Mouse (Mus musculus) right cerebral cortex, postnatal 25 days (tissue): ENCODE measurements around the gene Acadm.

Experiments
- DNase-seq: peaks from one replicate; pipeline ENCODE4 v3.0.0; 2022

Acadm gene

GRCm38 (mm10) chr3:153940486-153940885 is 3.9 kb downstream of the Acadm start:
- no peak for DNase-seq

GRCm38 (mm10) chr3:153940021-153940420 is 4.4 kb downstream of the Acadm start:
- DNase-seq: no peak

GRCm38 (mm10) chr3:153937116-153937810 is 7.2 kb downstream of the Acadm start:
- no peak for DNase-seq

DNA sequence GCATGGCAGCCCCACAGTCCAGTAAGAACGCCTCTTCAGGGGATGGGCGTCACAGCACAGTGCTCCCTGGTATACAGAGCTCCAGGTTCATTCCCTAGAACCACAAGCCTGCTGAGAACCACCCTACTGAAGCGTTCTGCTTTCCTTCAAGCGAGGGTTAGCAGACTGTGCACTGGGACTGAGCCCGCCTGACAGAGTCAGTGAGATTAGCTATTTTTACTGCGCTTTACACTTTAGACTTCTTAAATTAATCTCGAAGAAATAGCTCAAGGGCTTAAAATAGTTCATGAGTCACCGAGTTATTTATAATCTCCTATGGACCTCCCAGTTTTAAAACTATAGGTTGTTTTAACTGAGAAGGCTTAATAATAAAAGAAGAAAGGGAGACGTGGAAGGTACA is 8.6 kb downstream of the Acadm start:
- DNase-seq: no peak

- no peak for DNase-seq
These were observed 12.0 kb downstream of the Acadm start for GRCm38 (mm10) chr3:153932461-153932860.

GRCm38 (mm10) chr3:153929526-153929925 is 14.9 kb downstream of the Acadm start:
- DNase-seq: no peak

GRCm38 (mm10) chr3:153926333-153926732 is 18.1 kb downstream of the Acadm start:
- no peak for DNase-seq

DNA sequence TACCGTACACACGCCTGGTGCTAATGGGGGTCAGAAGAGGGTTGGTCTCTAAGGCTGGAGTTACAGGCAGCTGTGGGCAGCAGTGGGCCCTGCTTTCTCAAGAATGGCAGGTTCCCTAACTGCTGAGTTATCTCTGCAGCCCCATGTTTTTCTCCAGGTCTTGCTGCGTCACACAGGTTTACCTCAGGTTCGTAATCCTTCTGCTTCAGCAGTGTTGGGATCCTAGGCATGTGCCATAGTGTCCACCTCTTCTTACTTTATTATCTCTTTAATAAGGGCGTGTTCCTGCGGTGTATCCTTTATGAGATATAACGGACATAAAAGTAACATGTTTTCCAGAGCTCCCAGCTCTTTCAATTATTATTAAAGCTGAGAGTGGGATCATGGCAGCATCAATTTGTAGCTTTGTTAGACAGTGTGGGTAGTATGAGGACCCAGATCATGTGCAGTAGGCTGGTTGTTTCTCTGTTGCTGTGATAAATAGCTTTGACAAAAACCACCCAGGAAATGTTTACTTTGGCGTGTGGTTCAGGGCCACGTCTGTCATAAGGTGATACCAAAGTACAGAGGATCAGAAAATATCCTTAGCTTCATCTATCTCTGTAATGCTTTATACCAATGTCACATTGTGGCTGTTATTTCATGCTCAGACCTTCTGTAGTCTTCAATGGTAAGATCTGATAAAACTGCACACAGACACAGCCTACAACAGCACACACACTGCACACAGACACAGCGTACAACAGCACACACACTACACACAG is 23.1 kb downstream of the Acadm start:
- no peak for DNase-seq

DNA sequence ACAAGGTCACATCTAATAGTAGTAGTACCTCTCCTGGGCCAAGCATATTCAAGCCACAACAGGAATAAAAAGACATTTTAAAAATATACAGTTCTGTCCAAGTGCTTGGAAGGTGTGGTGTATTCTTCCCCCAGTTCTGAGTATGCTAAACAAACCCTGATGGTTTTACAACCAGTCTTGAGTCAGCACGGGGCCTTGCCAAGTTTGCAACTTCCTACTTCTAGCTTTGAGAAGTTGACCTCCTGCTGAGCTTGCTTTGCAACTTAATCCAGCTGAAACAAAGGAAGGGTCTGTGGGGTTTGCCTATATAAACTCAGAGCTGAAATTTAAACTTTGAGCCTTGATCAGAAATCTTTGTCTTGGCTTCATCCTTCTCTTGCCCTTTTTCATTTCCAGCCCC is 27.2 kb downstream of the Acadm start:
- no peak for DNase-seq

DNA sequence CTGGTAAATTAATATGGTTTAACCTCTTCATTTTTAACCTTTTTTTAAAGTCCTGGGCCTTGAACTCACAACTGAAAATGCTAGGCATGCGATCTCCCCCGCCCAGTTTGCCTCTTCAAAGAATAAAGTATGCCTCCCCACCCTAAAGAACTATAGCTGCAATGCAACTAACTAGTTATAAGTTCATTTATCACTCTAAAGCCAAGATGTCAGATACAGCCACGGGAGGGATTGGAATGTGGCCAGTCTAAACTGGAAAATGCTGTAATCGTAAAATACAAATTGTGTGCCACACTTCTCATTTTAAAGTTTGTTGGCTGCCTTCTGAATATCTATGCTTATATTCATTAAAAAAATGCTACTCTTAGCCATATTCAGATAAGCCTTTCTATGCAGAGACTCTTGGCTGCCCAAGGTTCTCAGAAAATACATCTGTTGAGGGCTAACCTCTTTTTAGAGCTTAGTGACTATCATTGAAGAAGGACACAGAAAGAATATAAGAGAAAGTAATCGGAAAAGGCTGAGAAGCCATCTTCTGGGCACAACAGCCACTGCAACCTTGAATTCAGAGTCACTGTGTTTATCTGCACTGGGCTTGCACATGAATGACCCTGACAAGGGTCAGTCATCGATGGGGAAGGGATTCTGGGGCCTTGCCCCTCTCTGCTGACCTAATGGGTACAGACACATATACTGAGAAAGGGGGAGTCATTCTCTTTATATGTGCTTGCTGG is 30.8 kb downstream of the Acadm start:
- no peak for DNase-seq

- peak; percentile 94 for DNase-seq
These were observed 31.6 kb downstream of the Acadm start, which contains the start of gene Rabggtb for GRCm38 (mm10) chr3:153912546-153913509. TSS of gene Rabggtb (minus strand) at chr3:153913009.

GRCm38 (mm10) chr3:153911882-153912440 is 32.5 kb downstream of the Acadm start:
- DNase-seq: no peak

DNA sequence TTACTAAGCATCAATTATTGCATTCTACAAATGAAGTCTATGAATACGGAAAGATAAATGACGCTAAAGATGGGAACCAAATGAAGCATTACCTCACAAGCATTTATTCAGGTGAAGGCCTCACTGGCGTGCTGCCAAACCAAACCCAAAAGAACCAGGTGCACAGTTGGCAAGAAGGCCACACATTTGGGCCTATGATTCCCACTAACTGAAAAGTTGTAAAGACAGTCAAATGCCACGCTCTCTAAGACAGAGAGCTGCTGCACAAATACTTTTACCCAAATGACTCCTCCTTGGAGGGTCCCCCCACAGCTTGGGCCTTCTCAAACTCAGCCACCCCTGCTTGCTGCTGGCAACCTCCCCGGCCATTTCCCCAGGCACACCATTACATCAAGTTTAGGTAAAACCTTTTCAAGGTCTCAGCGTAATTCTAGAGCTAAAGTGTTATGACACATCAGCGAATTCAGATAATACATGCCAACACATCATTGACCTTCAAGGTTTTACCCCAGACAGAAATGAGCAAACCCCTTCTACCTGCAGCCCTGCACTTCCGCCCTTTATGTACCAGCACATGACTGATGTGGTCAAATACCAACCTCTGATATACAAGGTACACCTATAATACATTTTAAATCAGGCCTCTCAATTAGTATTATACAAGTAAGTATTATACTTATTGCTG is 33.1 kb downstream of the Acadm start:
- no peak for DNase-seq

- no peak for DNase-seq
These were observed 33.9 kb downstream of the Acadm start for GRCm38 (mm10) chr3:153910489-153910888.

DNA sequence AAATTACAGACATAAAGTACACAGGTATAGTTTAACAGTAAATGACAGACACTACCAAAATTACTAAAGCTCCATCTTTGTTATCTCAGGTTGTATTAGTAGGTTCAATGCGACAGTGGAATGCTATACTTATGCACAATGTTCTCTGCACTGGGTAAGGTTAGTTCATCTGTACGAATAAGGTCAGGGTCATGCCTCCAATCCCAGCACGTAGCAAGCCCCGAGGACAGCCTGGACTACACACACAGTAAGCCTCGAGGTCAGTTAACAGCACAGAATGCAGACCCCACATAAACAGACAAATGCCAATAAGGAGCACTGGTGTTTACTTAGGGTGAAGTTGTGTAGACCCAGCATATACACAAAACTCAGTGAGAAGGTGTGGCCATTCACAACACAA is 35.5 kb downstream of the Acadm start:
- no peak for DNase-seq

GRCm38 (mm10) chr3:153906136-153906871 is 38.1 kb downstream of the Acadm start, which contains the start of gene Msh4:
TSS of gene Msh4 (minus strand) at chr3:153906138.
- no peak for DNase-seq

- no peak for DNase-seq
These were observed 38.9 kb downstream of the Acadm start for GRCm38 (mm10) chr3:153905251-153906135.

GRCm38 (mm10) chr3:153904586-153904985 is 39.8 kb downstream of the Acadm start:
- no peak for DNase-seq

- DNase-seq: no peak
These were observed 41.8 kb downstream of the Acadm start for GRCm38 (mm10) chr3:153902595-153902994.

DNA sequence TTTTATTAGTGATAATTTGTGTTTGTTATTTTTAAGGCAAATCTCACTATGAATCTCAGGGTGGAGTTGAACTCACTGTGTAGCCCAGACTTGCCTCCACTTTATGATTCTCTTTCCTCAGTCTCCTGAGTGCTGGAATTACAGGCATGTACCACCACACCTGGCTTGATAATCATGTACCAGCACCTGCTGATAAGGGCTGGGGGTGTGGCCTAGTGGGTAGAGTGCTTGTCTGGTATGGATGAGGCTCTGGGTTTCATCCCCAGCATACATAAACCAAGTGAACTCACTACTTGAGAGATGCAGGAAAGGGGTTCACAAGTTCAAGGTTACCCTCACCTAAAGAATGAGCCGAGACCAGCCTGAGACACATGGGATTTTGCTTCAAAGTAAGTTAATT is 42.5 kb downstream of the Acadm start:
- DNase-seq: no peak
